Mouse (Mus musculus): ENCODE results near the gene Olfr706.
A peak's percentile ranks its signal among the peaks of the same experiment; 100 is the strongest.
"Not testable (repeated sequence)": the region's sequence is repeated elsewhere in the genome, so short reads cannot be mapped to it uniquely, and the experiment has no call there.

The Olfr706 gene

DNA sequence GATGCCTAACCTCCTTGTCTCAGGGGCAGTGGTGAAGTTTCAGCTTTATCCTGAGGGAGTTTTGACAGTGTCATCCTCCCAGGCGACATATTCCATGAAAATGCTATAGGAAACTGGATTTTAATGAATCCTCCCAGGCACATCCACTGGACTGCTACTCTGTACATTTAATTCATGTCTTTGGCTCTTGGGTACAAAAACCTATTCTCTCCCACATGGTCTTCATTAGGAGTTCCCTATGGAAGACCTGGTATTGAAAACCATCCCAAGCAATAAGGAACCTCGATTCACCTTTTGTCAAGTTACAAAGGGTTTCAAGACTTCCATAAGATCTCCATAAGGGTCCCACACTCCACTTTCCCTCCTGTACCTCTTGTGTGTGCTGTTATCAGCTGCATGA lies at the start of gene Olfr706:
TSS of gene Olfr706 (minus strand) at position 101 of the 400 bp plus-strand sequence.
- DNase-seq (ENCODE audit: low spot score in 2 of 2): no peak

DNA sequence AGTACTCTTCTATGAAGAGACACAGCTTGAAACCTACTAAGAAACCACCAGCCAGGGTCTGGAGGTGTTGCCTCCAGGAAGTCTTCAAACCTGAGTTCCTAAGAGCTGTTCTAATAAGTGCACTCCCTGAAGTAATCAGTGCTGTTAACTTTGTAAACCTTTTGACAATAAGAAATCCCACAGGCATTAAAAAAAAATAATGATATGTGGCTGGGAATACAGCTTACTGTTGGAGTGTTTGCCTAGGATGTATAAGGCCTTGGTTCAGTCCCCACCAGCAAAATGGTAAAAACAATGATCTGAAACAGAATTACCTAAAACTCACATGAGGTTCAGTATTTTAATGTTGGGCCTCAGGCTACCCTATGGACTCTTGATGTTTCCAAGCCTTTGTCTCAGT lies 44.2 kb upstream of the Olfr706 start, which contains the start of gene Olfr709-ps1:
TSS of gene Olfr709-ps1 (minus strand) at position 101 of the 400 bp plus-strand sequence.
- no peak for DNase-seq (ENCODE audit: low spot score in 2 of 2)

DNA sequence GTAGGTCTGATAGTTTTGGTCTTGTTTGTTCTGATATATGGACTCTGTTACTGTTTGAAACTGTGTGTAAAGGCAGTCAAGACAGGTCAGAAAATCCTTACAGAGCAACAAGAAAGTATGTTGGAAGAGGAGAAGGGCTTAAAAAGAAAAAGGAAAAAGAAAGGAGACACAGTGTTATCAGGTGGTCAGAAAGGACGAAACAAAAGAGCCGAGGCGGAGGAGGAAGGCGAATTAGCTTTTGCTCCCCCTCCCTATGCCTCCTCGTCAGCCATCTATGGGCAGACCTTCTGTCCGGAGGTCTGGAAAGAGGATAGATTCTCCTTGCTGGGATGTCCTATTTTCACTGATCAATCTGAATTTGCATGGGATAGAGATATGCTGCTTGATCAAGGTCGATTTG lies 33.0 kb upstream of the Olfr706 start:
- DNase-seq (ENCODE audit: low spot score in 2 of 2): peak in 1 of 2 experiments; percentile 1

DNA sequence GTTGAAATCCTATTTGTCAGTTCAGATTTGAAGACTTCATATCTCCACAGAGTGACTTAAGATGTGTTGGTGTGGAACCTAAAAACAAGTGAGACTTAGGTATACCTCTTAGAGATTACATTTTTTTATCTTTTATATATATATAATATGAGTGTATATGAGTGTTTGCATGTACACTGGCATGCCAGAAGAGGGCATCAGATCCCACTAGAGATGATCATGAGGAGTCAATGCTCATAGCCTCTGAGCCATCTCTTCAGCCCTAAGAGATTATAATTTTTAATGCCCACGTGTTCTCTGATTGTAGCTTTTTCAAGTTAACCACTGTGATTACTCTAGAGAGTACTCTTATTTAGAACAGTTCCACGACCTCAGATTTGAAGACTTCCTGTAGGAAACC lies 19.7 kb upstream of the Olfr706 start, which contains the start of gene Olfr1532-ps1:
TSS of gene Olfr1532-ps1 (plus strand) at position 326 of the 400 bp plus-strand sequence.
- DNase-seq (ENCODE audit: low spot score in 2 of 2): no peak

DNA sequence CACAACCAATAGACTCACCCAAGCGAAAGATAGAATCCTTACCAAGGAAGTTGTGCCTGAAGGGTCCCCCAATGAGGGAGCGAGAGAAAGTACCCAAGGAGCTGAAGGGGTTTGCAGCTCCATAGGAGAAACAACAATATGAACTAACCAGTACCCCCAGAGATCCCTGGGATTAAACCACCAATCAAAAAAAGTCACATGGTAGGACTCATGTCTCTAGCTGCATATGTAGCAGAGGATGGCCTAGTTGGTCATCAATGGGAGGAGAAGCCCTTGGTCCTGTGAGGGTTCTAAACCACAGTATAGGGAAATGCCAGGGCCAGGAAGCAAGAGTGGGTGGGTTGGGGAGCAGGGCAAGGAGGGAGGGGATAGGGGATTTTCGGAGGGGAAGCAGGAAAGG lies 13.2 kb upstream of the Olfr706 start, which contains the start of gene Olfr707:
TSS of gene Olfr707 (minus strand) at position 101 of the 400 bp plus-strand sequence.
- not testable (repeated sequence) for DNase-seq (ENCODE audit: low spot score in 2 of 2)

DNA sequence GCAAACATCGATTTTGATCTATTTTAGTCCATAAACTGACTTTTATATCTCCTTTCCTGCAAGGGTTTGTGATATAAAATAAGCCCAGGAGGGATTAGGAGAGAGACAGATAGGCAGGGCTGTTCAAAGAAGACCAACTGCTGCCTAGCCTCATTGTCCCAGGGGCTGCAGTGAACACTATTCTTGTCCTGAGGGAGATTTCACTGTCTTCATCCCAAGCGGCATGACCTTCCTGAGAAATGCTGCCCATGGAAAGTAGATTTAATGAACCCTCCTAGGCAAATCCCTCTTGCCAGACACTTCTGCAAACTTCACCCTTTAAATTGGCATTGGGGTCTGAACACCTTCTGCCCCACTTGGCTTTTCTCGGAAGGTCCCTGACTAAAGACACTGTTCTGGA lies 11.2 kb downstream of the Olfr706 start, which contains the start of gene Olfr705:
TSS of gene Olfr705 (minus strand) at position 101 of the 400 bp plus-strand sequence.
- no peak for DNase-seq (ENCODE audit: low spot score in 2 of 2)

DNA sequence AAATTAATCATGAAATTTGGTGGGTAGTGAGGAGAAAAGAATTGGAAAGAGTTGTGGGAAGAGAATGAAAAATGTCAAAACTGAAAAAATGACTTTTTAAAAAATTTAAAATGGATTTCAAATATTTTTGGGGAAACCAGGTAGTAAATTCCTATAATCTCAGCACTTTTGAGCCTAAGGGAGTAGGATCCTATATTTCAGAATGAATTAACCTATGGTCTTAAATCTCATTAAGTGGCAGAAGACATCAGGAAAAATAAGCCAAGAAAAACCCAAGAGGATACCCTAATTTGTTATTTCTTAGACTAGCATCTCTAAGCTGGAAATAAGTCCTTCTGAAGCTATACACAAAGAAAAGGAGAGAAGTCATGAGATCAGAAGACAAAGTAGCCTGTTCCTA lies 25.1 kb downstream of the Olfr706 start, which contains the start of gene Olfr704:
TSS of gene Olfr704 (plus strand) at position 301 of the 400 bp plus-strand sequence.
- no peak for DNase-seq (ENCODE audit: low spot score in 2 of 2)

DNA sequence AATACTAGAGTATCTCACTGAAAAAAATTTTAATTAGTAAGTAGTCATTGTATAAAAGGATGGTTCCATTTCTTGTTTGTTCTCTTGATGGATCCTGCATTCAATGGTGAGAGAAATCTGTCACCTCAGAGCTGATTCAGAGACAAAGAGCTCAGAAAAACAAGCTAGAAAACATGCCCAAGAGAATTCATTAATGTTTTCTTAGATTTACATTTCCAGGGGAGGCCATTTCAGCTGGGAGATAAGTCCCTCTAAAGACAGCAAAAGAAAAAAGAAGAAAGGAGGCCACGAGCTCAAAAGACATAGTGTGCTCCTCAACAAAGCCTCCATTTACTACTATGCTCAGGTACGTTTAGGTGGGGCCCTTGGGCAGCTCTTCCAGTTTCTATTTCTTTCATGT lies 44.9 kb downstream of the Olfr706 start, which contains the start of gene Olfr703:
TSS of gene Olfr703 (plus strand) at position 301 of the 400 bp plus-strand sequence.
- no peak for DNase-seq (ENCODE audit: low spot score in 2 of 2)

DNA sequence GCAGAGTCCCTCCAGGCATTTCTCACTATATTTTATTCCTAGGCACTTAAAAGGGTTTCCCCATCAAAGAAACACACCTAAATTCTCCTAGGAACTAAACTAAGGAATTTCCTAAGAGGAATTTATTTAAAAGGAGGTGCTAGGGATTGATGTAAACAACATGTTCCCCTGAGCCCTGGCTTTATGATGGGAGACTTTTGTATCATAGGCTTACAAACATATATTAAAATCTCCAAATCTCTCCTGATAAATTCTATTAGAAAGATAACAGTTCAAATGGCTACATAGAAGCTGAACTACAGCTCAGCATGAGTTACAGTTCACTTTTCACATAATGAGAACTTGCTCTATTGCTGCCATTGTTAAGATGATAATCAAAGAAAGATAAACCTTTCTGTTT lies 54.2 kb downstream of the Olfr706 start, which contains the start of gene Olfr702:
TSS of gene Olfr702 (minus strand) at position 101 of the 400 bp plus-strand sequence.
- no peak for DNase-seq (ENCODE audit: low spot score in 2 of 2)

Measured in frontal cortex, postnatal 36 days (tissue).